Mouse (Mus musculus): ENCODE data around the gene Gucy2c.
A peak's percentile ranks its signal among the peaks of the same experiment; 100 is the strongest.

Gucy2c gene

GRCm38 (mm10) chr6:136781377-136781986 is at the start of gene Gucy2c:
Gucy2c (minus strand) TSS chr6:136781765.
- no peak for DNase-seq

GRCm38 (mm10) chr6:136828681-136829080 is 47.1 kb upstream of the Gucy2c start:
- DNase-seq = peak in 1 of 2 experiments; percentile 16

GRCm38 (mm10) chr6:136827881-136828561 is 46.5 kb upstream of the Gucy2c start, which contains the start of gene Wbp11:
Wbp11 (minus strand) TSS chr6:136828233.
- peak; percentile 95 to 97 for DNase-seq

DNA sequence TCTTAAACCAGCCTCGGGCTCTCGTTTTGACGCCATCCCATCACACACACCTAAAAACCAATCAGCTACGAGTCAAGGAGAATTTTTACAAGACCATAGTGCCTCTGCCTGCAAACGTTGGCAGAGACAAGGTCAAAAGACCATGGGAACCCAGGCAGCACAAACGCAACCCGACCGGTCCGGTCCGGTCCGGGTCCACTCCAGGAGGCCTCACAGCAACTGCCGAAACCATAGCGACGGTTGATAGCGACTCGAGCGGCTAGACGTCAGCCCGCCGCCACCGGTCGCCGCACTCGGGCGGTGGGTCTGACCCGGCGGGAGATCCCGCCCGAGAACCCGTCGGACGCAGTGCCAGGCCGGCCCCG is 45.9 kb upstream of the Gucy2c start, which contains the start of gene BC049715:
TSS of gene BC049715 (plus strand) at position 111 of the 365 bp plus-strand sequence.
- no peak for DNase-seq

DNA sequence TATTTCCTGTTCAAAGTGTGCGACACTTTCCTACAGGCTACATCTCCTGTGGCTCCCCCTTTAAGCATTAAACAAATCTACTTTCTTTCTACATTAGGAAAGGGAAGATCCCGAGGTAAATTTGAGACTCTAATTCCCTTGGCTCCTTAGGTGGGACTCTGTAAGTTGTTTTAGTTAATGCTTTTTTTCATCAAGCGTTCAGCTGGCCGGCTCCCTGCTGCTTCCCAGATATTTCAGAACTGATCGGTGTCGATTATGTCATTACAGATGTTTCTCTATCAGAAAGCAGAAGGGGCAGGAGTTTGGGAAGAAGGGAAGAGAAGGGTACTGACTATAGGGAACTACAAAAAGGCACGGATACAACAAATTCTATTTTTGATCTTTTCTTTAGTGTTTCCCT is 45.6 kb upstream of the Gucy2c start:
- no peak for DNase-seq

- DNase-seq = no peak
Observed at GRCm38 (mm10) chr6:136824987-136825386, 43.4 kb upstream of the Gucy2c start.

DNA sequence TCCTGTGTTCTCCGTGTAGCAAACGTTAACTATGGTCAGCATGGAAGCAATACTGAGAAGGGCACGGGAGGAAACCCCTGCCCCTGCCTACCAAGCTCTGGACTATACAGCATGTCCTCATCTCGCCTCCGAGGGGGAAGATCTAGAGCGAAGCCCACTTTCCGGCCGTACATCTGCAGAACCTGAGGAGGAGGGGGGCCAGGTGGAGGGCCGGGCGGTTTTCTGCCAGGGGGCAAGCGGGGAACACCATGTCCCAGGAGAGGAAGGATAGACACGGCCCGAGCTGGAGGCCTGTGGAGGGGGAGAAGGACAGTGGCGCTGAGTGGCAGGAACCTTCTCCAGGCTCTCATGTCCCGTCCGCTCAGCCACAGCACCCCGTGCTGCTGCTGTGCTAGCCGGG is 39.5 kb upstream of the Gucy2c start:
- DNase-seq = no peak

DNA sequence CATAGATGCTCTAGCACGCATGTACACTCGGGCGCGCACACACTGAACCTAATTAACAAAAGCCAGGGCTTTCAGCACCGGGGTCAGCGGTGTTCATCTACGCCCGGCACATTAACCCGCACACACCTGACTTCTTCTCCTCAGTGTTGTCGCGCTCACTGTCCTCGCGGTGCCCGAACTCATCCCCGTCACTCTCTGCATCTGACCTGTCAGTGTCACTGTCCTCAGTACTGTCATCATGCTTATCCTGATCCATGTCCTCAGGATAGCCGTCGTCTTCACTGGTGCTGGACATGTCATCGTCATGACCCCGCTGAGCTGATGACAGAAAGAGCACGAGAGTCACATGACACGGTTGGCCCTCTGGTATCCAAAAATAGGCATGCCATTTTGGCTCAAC is 38.8 kb upstream of the Gucy2c start:
- no peak for DNase-seq

DNA sequence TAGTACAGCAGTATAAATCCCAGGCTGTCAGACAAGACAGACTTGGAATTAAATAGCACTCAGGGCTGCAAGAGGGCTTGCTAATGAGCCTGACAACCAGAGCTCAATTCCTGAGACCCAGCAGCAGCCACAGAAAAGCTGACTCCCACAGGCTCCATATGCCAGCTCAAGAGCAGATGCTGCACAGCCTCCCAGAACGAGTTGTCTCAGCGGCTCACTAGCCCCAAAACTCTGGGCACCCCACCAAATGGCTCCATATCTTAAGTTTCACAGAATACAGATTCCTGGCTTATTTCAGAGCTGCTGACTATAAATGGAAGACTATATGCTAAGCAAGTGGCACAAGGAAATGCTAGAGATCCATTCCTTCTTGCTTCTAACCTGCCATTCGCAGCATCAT is 36.0 kb upstream of the Gucy2c start:
- DNase-seq = no peak

DNA sequence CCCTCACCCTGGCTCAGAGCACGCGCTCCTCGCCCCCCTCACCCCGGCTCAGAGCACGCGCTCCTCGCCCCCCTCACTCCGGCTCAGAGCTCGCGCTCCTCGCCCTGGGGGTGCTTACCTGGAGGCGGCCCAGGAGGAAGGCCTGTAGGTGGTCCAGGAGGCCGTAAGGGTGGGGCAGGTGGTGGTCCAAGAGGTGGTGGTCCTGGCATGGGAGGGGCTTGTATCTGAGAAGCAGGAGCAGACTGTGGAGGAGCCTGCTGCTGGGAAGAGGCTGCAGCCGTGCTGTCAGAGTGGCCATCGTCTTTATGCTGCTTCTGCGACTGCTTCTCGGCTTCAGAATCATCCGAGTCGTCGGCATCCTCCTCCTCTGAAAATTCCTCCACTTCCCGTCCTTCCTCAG is 35.3 kb upstream of the Gucy2c start:
- DNase-seq = no peak

DNA sequence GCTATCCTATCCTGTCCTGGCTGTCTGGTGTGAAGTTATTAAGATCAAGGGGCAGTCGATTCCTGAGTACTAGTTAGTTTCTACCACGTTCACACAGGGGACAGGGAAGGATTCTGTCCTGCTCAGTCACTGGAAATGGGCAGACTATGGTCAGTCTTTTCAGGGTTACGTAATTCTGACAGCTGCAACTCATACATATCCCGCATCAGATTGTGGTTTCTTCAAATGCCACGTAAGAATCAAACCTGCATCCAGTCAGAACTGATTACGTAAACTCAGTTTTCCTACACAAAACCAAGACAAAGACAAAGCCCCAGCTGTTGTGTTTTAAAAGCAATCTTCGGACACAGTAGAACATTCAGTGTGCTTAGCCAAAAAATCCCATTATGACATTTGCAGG is 33.8 kb upstream of the Gucy2c start:
- no peak for DNase-seq

GRCm38 (mm10) chr6:136813117-136813516 is 31.6 kb upstream of the Gucy2c start:
- no peak for DNase-seq

- DNase-seq = no peak
Observed at GRCm38 (mm10) chr6:136811196-136811595, 29.6 kb upstream of the Gucy2c start.

- no peak for DNase-seq
Observed at GRCm38 (mm10) chr6:136809673-136810072, 28.1 kb upstream of the Gucy2c start.

- DNase-seq = no peak
Observed at GRCm38 (mm10) chr6:136809077-136809476, 27.5 kb upstream of the Gucy2c start.

- DNase-seq = peak in 1 of 2 experiments; percentile 40
Observed at GRCm38 (mm10) chr6:136808631-136809046, 27.1 kb upstream of the Gucy2c start.

DNA sequence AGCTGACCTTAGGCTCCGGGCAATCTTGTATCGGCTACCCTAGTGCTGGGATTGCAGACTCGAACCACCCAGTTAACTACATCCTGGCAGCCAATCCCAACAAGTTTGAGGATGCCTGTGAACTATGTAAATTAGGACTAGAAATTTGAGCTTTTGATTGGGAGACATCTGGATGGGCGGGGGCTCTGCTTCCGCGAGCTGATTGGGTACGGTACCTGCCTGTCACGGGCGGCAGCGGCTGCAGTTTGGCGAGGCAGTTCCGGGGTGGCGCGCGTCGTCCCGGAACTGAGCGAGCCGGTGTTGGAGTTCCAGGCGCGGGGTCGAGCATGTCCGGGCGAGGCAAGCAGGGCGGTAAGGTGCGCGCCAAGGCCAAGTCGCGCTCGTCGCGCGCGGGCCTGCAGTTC is 26.5 kb upstream of the Gucy2c start, which contains the start of gene H2afj:
TSS of gene H2afj (plus strand) at position 231 of the 404 bp plus-strand sequence.
- DNase-seq = peak; percentile 97 to 98

DNA sequence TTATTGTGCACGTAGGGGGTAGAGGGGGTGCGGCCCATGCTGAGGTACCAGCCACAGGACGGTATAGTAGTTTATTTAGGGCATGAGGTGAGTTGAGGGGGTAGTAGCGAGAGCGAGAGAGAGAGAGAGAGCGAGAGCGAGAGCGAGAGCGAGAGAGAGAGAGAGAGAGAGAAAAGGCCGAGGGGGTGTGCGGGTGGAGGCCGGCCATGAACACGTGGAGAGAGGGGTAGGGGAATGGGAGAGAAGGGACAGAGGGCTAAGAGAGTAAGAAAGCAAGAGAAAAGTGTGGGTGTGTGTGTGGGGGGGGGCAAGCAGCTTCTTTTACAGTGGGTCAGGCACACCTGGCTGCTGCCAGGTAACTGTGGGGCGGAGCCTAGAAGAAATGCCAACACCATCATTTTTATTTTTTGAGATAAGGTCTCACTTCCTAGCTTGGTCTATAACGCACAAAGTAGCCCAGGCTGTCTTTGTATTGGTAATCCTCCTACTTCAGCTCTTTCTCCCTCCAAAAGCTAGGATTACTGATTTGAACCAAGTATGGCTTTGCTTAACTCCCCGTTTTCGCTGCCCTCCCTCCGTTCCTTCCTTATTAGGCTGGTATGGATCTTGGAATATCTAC is 25.9 kb upstream of the Gucy2c start:
- DNase-seq = no peak

DNA sequence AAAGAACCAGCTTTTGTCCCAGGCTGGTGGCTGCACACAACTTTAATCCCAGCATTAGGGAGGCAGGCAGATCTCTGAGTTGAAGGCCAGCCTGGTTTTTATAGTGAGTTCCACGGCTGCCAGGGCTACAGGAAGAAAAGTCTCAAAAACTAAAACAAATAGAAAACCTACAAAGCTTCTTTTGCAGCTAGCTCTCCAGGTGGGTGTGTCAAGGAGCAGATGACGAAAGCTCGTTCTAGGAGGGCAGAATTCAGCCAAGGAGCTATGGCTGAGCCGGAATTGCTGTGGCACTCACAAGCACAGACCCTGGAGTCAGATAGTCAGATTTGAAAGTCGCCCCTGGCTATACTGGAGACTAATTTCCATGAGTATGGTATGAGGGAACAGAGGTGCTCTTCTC is 25.3 kb upstream of the Gucy2c start:
- no peak for DNase-seq

DNA sequence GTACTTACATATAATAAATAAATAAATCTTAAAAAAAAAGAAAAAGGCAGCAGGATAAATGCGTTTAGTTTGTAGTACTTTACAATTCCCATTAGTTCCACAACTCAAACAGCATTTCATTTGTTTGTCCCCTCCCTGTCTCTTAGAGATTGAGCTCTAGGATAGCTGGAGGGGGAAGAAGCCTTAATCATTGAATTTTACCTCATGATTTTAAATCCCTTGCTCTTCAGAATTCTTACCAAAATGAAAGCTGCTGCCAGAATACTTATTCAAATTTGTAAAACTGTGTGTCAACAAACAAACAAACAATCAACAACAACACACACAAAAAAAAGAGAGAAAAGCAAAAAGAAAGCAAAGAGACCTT is 23.8 kb upstream of the Gucy2c start:
- DNase-seq = no peak

DNA sequence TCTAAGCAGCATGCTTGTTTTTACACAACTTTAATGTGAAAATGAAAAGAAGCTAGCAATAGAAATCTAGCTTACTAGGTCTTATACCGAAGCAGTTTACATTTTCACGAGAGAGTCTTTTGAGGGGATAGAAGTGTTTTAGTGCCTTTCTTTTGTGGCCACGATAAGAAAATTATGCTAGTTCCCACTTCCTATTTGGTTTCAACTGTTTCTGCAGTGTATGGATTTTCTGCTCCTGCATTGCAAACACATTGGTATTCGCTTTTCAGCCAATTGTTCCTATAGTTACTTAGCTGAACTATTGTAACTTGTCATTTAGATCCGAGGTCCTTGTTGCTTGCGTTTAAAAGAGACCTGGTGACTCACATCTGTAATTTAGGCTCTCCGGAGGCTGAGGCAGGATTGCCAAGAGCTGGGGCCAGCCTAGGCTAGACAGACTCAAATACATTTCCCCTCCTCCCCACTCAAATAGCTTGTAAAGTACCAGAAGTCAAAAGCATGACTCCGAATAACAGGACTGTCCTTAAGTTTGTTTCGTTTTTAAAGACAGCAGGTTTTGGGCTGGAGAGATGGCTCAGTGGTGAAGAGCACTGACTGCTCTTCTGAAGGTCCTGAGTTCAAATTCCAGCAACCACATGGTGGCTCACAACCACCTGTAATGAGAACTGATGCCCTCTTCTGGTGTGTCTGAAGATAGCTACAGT is 23.3 kb upstream of the Gucy2c start:
- no peak for DNase-seq

DNA sequence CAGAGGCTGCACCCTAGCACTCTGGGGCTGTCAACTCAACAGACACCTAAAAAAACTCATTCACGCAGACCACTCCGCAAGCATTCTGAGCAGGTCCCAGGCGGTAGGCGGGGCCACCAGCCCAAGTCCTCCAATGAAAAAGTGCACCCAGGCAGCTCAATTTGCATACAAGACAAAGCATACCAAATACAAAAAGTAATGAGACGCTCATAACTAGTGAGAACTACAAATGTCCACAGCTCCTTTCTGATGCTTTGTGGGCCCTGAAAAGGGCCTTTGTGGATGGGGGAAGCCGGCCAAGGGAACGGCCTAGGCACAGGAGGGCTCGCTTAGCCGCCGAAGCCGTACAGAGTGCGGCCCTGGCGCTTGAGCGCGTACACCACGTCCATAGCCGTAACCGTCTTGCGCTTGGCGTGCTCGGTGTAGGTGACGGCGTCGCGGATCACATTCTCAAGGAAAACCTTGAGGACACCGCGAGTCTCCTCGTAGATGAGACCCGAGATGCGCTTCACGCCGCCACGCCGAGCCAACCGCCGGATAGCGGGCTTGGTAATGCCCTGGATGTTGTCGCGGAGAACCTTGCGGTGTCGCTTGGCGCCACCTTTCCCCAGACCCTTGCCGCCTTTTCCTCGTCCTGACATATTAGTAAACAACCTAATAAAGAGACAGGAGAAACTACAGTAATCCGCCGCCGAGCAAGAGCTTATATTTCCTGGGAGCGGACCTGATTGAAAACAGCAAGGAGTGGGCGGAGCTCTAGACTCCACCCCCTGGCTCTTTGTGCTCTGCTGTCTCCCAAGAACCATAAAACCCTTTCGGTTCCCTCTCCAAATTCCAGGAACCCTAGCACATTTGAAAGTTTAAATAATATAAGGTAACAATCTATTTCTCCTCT is 22.4 kb upstream of the Gucy2c start, which contains the start of gene Hist4h4:
TSS of gene Hist4h4 (minus strand) at position 677 of the 895 bp plus-strand sequence.
- DNase-seq = peak; percentile 92 to 97

Measured in cerebellum, adult 18-20 months (tissue).